Mouse (Mus musculus): ENCODE measurements around the gene Ccdc65. TPM values are rescaled to one million over a fixed set of nuclear protein-coding genes. Genes with fewer than 3 reads are reported as not detected.

Gene Ccdc65
- total RNA-seq (2021), result under 1 TPM; 0.29 to 0.72 TPM
- long read RNA-seq, experiment 1, result 0 reads
- long read RNA-seq, experiment 2, partial matches to known transcripts, result 0 of 1 reads
- long read RNA-seq, experiment 2, other reads (novel, unspliced or antisense), result 0 of 1 reads

DNA sequence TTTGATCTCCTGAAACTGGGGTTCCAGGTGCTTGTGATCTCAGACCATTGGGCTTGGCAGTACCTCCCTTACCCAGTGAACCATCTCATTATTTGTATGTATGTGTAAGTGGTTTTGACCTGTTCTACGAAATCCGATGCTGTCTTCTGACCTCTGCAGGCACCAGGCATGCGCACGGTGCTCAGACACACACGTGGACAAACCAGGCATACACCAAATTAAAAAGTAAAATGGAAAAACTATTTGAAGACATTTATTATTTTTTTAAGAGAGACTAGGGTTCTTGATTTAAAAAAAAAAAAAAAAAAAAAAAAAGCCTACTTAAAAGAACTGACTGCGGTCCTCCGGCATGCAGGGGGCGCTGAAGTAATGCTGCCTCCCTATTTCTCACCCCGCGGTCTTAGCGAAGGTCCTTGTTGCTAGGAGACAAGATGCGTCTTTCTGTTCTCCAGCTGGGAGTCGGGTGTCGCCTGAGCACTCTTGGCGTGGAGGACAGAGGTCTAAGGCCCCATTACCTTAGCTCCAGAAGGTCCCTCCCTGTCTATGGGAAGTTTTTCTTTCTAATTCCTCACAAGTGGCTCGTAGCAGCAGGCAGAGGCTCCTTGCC is at the start of gene Ccdc65:
Ccdc65 (plus strand) TSS at position 442 of the 607 bp plus-strand sequence.
- intact Hi-C loops (cut with DNase I), result loop anchor here (5.0 to 10.0 kb wide), 2 partner anchors 77 to 94 kb away; partner anchors contain the start of gene Wnt1
- peak; percentile 81 to 88 for DNase-seq

DNA sequence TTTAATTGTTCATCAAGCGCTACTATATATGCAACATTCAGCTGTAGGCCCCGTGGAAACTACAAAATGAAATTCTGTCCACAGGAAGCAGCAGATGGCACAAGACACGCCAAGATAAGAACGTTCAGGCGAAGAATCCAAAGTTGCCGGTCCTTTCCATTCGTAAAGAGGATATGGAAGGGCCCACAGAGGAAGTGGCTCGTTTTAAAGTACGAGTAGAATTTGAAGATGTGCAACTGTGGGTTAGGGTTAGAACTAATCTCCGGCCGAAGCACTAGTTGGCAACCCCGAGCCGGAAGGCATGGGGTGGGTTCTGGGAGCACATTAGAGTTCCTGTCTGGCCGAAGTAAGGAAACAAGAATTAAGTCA is 45.8 kb upstream of the Ccdc65 start:
- intact Hi-C loops (cut with DNase I), result loop anchor here (5.0 kb wide), 1 partner anchor 140 kb away; no protein-coding TSS in a partner anchor
- DNase-seq, result no peak

DNA sequence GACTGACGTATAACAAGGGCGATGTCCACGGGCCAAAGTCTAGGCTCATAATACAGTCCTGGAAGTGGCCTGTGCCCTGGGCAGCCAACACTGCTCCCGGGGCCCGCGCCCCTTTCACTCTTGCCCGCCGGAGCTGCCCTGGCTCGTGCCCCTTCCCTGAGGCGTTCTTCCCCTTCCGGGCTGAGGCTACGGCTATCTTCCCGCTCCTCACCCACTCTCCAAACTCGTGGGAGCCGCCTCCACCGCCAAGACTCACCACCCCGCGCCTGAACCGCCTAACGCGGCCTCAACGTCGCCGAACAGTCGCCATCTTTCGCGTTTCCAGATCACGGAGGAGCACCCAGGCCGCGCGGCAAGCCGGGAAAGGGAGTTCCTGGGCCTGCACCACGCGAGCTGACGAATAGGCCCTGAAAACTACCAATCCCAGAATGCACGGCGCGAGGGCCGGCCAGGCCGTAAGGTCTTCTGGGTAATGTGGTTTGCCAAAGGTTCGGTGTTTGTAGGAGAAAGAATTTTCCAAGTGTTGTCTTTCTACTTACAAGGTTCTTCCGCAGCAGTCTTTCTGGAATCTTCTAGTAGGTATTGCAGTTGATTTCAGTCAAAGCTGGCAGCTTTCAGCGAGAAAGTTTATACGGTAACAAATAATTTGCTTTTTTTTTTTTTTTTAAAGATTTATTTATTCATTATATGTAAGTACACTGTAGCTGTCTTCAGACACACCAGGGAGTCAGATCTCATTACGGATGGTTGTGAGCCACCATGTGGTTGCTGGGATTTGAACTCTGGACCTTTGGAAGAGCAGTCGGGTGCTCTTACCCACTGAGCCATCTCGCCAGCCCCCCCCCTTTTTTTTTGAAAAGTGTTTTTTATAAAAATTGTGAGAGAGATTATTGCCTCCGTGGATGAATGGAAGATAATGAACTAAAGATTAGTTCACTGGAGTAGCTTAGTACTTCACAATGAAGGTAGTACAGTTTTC is 45.2 kb upstream of the Ccdc65 start, which contains the start of gene Ddx23:
Ddx23 (minus strand) TSS at position 328 of the 979 bp plus-strand sequence.
- intact Hi-C loops (cut with DNase I), result loop anchor here (5.0 kb wide), 1 partner anchor 139 kb away; no protein-coding TSS in a partner anchor

DNA sequence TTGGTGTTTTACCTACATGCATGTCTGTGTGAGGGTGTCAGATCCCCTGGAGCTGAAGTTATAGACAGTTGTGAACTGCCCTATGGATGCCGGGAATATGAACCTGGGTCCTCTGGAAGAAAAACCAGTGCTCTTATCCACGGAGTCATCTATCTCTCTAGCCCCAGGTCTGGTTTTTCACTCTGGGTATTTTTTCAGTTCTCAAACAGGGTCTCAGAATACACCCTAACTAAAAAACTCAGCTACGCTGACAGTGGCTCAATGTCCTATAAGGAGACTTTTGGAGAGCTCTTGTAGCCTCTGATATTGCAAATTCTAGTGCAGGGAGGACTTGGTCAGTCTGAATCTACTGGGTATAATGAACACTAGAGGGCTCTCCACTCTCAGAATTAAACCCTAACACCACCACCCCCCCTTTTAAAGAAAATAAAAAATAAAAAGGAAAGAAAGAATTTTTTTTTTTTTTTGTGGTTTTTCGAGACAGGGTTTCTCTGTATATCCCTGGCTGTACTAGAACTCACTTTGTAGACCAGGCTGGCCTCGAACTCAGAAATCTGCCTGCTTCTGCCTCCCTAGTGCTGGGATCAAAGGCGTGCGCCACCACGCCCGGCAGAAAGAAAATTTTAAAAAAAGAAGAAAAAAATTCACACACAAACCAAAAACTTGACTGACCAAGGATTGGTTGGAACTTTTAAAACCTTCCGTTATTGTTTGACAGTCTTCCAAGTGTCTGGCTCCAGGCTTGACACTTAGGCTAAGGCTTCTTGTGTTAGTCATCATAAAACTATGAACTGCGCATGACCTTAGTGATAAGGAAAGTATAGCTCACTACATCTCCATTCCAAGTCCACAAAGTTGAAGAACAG is 43.7 kb upstream of the Ccdc65 start:
- intact Hi-C loops (cut with DNase I), result loop anchor here (1.0 to 5.0 kb wide), 2 partner anchors 35 to 138 kb away; no protein-coding TSS in a partner anchor
- DNase-seq, result no peak

More for the DNA sequence above, 45.2 kb upstream of the Ccdc65 start, which contains the start of gene Ddx23:
- peak; percentile 94 to 96 for DNase-seq

DNA sequence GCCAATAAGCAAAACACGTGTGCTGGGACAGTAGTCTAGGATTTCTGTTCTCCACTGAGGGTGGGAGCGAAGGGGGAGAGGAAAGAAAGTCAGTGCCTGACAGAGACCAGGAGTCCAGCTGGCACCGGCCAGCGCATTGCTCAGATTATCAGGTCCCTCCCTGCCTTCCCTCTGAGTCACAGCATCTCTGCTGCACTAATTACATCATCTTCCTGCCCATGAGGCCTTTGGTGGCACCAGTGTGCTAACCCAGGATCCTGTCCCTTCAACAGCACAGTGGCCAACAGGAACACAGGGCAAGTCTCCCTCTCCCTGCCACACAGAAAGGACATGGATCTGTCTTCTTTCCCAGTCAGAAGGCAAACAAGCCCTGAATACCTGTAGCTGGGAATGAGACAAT is 35.4 kb upstream of the Ccdc65 start:
- intact Hi-C loops (cut with DNase I), result no loop called here
- peak in 1 of 2 experiments; percentile 29 for DNase-seq

DNA sequence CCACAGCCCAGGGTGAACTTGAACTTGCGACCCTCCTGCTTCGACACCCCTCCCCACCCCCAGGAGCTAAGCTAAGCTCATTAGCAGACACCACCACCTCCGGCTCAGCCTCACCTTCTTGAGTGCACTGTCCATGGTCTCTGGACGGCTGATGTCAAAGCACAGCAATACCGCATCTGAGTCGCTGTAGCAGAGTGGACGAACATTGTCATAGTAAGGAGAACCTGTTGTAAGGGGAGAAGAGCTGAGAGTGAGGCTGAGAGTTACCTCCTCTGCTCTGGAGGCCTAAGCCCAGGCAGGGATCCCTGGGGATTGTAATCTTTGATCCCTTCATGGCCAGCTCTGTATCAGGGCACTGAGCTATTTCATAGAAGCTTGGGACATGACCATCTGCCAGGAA is 34.3 kb upstream of the Ccdc65 start:
- intact Hi-C loops (cut with DNase I), result no loop called here
- DNase-seq, result no peak

DNA sequence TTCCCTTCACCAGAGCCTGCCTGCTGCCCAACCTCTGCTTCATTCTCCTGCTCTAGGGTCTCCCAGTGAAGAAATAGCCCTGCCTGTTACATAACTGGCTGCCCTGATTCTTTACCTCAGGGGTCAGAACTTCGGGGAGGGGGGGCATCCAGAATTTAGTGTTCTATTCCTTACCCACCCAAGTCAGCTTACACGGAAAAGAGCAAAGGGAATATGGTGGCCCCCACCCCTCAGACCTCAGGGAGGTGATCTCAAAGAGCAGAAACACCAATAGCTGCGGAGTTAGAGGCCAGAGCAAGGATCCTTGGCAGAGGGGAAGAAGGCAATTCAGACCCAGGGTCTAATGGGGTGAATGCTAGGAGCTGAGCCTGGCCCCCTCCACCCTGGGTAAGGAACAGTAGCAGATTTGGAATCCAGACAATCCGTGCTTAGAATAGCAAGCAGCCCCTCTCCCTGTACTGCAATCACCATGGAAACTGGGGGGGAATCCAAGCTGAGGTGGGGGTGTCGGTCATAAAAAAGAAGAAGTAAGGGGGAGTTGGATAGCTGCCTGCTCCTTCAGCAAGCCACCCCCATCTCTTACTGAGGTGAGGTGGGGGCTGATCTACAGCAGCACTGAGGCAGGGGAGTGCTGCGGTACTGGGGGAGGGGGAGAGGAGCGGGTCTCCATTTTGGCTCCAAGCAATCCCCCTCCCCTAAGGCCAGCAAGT is 33.6 kb upstream of the Ccdc65 start:
- intact Hi-C loops (cut with DNase I), result no loop called here
- no peak for DNase-seq

DNA sequence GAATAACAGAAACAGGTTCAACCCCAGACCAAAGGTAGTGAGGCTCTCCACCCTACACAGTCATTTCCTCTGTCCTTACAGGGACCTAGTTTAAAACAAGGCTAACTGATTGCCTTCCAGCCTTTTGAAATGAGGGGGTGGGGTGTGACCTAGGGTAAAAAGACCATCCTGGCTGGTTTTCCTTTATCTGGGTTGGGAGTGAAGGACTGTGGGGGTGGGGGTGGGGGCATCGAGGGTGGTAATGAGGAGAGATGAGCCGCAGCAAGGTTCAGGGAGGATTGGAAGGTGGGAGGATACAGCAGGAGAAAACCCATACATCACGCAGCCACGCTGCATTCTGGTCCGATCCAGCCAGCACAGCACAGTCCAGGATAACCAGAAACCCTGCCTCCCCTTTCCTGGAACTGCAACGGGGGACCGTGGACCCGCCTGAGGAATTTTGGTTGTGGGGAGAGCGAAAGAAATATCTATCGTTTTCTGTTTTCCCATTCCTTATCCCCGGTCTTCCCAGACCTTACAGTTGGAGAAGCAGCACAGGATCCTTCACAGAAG is 32.9 kb upstream of the Ccdc65 start:
- intact Hi-C loops (cut with DNase I), result no loop called here
- DNase-seq, result no peak

DNA sequence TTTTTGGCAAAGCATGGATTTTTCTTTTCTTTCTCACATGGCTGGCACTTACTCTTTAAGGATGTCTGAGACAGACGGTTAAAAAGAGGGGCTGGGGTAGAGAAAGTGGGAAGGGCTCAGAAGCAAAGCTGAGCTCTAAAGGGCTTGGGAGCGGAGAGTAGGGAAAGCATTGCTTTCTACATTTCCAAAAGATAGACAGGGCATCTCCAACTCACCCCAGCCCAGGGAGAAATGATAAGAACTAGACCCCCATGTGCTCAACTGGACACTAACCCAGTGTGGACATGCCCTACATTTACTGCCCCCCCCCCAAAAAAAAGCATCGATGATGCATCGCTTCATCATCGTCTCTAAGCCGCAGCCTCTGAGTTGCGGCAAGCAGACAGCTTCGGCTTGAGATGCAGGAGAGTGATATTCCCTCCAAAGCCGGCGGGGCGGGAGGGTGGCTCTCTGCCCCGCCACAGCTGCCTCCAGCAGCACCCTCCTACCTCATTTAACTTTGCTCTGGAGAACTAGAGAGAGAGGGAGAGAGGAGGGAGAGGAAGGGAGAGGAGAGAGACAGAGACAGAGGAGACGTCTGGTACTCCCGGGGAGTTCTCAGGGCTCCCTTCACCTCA is 32.3 kb upstream of the Ccdc65 start:
- no peak for DNase-seq
- intact Hi-C loops (cut with DNase I), result no loop called here

DNA sequence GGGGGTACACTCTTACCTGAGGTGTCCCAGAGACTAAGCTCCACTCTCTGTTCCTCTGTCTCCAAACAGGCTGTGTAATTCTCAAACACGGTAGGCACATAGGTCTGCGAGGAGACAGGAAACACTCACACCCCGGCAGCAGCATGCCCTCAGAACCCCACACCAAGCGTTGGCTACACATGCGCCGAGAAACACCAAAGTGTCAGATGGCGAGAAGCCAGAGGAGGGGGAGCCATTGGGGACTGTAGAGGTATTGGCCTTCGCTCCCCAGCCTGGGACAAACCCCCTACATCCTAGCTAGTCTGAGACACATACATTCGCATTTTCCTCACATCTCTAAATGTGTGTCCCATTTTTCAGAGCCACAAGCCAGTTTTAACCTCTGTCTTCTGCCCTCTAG is 31.5 kb upstream of the Ccdc65 start:
- DNase-seq, result no peak
- intact Hi-C loops (cut with DNase I), result no loop called here

DNA sequence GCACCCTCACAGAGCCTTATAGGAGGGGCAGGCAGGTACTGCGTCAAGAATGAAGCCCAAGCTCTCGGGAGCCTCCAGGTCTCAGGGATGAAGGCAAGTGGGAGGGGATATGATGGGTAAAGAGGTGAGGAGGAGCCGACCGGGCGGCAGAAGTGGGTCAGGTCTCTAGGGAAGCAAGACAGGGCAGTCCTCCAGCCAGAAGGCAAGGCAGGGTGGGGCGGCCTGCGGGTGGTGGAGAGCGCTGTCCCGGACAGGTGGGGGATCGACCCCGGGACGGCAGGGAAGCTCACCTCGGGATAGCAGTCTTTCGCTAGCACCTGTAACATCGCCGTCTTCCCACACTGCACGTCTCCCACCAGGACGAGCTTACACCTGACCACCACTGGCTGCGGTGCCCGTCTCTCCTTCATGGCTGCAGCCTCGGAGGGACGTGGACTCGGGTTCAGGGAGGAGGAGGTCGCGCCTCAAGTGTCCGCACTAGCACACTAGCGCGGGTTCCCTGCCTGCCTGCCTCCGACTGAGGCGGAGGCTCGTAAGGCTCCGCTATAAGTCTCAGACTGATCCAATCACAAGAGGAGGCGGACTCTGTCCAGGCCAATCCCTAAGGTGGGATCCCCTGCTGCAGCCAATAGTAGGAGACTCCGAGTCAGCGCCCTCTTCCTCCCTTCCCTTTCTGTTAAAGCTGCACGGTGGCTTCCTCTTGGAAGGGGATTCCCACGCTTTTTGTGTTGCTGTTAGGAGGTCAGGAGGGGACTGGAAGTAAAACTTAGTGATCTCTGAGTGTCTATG is 30.9 kb upstream of the Ccdc65 start, which contains the start of gene Rnd1:
Rnd1 (minus strand) TSS at position 522 of the 789 bp plus-strand sequence.
- DNase-seq, result peak; percentile 79 to 80
- intact Hi-C loops (cut with DNase I), result no loop called here

DNA sequence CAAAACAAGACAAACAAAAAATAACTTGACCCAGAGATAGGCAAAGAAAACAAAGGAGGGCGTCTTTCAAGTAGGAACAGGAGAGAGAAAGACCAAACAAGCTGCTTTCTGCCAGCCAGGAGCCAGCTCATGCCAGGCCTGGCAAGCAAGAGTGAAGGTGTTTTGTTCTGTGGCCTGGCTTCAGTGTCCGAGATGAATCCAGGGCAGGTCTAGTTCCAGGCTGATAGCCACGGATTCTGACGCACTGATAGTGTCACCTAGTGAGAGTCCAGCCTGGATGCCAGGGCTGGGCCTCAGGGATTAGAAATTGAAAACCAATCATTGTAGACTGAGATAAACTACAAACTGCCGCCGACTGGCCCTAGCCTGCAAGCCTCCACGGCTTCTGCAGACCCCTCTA is 30.0 kb upstream of the Ccdc65 start:
- intact Hi-C loops (cut with DNase I), result no loop called here
- DNase-seq, result no peak

DNA sequence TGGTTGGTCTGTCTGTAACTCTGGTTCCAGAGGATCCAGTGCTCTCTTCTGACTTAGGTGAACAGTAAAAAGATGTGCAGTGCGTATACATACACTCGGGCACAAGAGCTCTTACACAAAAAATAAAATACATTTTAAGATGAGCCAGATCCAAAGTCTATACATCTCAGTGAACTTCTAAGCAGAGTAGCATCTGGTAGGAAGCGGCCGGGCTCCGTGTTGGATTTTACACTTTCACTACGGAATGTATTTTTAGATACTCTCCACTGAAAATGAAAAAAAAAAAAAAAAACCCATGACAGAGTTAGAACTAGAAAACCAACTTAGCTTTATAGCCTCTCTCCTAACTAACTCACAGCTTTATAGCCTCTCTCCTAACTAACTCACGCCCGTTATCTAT is 27.3 kb upstream of the Ccdc65 start:
- DNase-seq, result no peak
- intact Hi-C loops (cut with DNase I), result no loop called here

DNA sequence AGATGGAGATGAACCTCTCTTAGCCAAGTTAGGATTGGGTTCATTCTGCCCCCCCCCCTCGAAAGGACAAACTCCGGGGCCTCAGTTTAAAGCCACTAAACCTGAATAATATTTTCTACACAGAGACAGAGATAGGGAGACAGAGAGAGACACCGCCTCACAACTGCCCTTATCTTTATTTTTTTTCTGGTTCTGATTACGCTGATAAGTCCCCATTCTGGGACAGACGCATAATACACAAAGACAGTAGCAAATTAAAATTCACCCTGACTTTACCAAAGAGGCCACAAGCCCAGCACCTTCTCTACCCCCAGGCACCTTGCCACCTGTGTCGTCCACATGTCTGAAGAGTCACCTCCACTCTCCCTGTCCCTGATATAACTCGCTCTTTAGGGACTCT is 26.4 kb upstream of the Ccdc65 start:
- intact Hi-C loops (cut with DNase I), result no loop called here
- no peak for DNase-seq

DNA sequence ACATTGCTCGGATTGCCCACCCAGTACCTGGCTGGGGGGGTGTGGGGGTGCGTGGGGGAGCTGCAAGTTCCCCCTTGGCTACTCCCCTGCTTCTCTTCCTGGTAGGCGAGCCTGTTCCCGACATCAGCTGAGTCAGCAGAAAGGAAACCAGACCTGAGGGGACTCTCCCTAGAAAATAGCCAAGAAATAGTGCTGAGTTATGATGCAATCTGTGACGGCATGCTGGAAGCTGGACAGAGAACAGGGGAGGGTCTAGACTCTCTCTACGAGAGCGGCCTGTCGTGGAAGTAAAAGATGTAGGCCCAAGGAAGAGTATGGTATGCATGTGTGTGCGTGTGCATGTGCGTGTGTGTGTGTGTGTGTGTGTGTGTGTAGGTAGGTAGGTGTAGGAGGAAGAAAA is 24.8 kb upstream of the Ccdc65 start:
- intact Hi-C loops (cut with DNase I), result no loop called here
- DNase-seq, result no peak

DNA sequence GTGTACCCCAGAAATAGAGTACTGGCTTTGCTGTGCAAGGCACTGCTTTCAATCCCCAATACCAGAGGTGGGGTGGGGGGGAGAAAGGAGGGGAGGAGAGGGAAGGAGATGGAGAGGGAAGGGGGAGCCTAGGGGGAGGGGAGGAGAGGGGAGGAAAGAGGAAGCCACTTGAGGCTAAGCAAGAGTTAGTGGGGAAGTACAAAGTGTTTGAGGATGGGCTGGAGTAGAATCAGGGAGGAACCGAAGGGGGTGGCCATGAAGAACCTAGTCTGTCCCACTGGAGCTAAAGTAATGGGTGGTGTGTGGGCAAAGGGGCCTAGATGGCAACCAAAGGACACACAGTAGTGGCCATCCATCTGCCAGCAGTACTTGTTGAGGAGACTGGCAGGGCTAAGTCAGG is 24.3 kb upstream of the Ccdc65 start:
- no peak for DNase-seq
- intact Hi-C loops (cut with DNase I), result no loop called here

DNA sequence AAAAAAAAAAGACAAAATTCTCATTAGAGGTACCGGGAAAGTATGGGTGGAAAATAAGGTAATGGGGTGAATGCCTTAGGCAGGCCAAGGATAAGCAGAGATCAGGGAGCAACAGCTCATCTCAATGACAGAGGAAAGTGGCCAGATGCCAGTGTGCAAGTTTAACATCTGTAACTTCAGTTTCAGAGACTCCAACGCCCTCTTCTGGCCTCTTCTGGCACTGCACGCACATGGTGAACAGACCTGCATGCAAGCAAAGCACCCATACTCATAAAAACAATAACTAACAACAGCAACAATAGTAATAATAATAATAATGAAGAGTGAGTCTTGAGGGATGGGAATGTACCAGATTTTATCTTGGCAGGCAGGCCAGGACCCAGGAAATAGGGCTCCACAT is 22.1 kb upstream of the Ccdc65 start:
- DNase-seq, result no peak
- intact Hi-C loops (cut with DNase I), result no loop called here

DNA sequence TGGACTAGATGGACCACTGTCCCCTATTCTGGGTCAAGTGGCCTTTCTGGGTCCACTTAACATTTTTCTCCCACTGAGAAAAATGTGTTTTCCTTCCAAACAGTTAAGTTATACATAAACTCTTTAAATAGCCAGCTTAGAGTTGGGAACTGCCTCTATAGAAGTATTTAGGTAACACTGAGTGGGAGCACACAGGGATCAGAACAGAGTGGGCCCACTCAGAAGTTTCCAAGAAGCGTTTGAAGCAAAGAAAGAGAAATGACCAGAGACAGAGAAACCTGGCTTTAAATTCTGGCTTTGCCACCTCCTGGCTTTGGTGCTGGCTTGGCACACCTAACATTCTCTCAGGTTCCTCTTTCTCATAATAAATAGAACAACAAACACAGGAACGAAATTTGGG is 18.3 kb upstream of the Ccdc65 start:
- no peak for DNase-seq
- intact Hi-C loops (cut with DNase I), result no loop called here

All from heart, postnatal 14 days (tissue).